Mouse (Mus musculus): ENCODE measurements around the gene Cacna2d1. TPM values are rescaled to one million over a fixed set of nuclear protein-coding genes. Genes with fewer than 3 reads are reported as not detected.

Cacna2d1 gene
- total RNA-seq, 2 experiments from 2014 or later = 141 to 157 TPM

DNA sequence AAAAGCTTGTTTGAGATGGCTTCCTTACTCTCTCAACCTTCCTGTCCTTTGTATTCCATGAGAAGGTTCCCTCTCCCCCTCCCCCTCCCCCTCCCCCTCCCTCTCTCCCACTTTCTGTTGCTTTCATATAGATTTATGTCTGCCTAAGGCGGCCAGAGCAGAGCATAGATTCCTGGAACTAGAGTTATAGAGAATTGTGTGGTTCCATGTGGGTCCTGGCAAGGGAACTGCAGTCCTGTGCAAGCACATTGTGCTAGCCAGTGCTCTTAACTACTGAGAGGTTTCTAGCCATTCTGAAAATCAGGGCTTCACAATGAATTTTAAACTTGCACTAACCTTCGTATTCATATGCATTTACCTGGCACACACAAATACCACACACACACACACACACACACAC lies 202.3 kb downstream of the Cacna2d1 start:
- no peak for DNase-seq (ENCODE audit: low spot score in 2 of 2)

DNA sequence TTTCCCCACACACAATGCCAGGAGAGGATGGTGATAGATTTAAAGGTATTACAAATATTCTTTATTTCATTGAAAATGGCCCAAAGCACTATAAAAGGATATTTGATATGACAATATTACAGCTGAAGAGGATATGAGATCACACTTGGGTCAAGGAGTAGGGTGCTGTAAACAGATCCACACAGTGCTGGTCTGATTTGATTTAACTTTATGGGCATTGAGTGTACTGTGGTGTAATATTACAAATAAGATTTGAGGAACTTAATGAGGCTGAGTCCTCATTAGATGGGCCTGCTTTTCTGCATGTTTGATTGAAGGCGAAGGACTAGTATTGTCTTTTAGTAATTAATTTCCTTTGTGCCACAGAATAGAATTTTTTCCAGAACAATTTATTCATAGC lies 212.1 kb downstream of the Cacna2d1 start:
- no peak for DNase-seq (ENCODE audit: low spot score in 2 of 2)

DNA sequence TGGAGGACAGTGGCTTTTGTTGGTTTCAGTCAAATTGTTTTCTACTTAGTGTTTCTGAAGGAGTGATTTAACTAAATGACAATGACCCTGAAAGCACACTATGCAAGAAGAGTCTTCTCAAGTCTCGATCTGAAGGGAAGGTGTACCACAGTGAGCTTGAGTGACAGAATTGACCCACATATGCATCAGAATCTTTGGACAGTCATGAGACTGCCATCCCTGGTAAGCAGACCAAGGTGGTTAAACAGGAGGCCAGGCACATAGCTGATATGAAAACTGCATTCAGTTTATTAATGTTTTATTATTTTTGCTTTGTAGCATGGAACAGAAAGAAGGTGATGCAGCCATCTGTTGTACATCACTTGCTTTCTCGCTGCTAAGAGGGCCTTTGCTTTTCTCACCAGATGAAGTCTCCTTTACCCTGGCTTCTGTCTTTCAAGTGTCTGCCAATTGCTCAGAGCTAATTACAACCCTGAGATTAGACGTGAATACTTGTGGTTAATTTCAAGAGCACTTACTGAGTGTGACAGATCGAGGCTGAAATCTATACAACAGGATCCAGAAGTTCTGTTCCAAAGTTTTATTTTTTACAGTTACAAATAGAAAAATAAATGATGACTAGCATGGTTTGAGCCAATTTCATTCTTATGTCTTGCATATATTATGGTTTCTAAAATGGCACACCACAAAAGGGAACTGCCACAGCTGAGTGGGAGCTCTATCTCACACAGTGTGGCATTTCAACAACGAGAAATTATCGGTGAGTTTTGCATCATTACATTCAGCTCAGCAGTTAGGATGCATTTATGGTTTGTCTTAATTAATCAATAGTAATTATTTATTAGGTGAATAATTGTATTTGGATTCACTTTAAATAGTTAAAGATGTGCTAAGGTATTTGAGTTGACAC lies 221.1 kb downstream of the Cacna2d1 start:
- DNase-seq (ENCODE audit: low spot score in 2 of 2) = no peak

DNA sequence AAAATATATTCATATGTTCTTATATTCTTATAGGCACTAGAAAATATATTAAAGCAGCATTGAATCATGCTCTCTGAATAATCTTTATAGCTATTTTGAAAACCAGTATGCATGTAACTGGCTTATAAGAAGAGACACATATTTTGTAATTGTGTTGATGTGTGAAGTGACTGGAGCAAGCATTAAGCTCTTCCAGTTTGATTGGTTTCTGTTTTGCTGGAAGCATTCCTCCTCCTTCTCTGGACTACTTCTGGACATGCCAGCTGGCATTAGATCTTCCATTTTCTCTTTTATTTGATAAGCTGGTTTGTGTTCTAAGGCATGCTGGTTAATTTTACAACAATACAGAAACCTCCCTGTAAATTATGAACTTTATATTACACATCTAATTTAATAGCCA lies 228.8 kb downstream of the Cacna2d1 start:
- DNase-seq (ENCODE audit: low spot score in 2 of 2) = no peak

DNA sequence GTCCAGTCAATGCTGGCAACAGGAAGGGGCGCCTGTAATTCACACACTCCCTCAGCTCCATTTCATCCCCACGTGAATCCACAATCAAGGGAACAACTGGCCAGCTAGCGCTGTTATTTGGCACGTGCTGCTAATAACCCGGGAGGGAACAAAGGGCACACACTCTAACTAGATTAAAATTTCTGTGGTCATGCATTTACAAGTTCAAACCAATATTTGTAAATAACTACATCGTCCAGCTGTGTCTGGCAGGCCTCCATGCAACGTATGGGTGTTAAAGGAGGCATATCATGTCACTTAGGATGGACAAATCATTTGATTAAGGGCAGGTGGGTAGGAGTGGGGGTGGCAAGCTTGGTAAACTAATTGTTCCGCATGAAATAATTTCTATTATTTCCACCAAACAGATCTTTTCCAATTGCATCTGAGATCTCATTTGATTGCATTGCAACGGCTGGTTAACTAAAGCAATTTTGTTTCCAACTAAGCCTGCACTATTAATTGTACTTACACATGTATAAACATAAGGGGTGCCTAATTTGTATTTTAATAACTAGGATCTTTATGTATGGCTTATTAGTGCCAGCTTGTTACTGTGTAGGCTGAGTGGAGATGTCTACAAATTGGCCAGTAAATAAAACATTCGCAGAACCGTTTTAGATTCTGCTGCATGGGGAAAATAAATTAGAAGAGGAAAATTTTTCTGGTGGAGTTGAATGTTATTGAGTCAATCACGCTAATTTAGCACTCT lies 231.8 kb downstream of the Cacna2d1 start:
- DNase-seq (ENCODE audit: low spot score in 2 of 2) = no peak

DNA sequence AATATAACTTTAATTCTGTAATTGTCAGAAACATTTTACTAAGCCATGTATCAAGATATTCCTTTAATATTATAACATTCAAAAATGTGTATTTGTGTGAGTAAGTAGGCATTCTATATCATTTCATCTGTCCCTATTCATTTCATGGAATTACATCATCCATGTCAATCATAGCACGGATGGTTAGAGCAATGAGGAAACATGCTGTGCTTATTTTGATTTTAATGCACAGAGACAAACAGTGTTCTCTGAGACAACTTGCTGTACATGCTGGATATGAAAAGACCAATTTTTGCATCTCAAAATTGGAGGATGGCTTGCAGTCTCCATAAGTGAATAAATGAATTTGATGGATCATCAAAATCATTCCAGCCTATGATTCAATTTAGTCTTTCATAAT lies 232.4 kb downstream of the Cacna2d1 start:
- no peak for DNase-seq (ENCODE audit: low spot score in 2 of 2)

DNA sequence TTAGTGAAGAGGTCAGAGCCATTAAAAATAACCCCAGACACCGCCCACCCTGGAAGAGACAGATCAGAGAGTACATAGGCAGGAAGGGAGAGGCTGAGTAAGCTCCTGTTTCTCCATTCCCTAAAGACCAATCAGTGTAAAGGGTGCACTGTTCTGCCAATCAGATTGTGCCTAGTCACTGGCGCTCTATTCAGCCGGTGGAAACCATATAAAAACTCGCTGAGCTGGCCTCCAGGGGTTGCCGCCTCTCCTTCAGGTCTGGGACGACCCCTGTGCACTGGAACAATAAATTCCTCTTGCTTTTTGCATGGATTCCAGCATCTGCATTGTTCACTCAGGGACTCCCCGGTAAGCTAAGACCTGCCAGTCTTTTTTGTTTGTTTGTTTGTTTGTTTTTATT lies 246.6 kb downstream of the Cacna2d1 start:
- DNase-seq (ENCODE audit: low spot score in 2 of 2) = no peak

DNA sequence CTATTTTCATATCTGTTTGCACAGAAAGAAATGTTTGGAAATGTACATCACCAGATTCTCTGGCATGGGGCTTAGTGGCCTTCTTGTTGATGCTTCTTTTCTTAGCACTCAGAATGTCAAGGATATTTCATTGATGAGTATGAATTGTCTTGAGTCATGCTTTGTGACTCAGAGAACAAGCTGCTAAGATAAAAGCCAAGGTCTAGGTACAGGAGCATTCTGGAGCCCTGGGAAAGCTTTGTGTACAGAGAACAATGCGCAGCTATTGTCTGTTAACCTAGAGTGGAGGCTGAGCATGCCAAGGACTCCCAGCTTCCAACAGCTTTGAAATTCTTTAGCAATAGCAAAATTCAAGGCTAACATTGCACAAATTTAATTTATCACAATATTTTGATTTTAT lies 249.6 kb downstream of the Cacna2d1 start:
- peak in 1 of 2 experiments; percentile 29 for DNase-seq (ENCODE audit: low spot score in 2 of 2)

DNA sequence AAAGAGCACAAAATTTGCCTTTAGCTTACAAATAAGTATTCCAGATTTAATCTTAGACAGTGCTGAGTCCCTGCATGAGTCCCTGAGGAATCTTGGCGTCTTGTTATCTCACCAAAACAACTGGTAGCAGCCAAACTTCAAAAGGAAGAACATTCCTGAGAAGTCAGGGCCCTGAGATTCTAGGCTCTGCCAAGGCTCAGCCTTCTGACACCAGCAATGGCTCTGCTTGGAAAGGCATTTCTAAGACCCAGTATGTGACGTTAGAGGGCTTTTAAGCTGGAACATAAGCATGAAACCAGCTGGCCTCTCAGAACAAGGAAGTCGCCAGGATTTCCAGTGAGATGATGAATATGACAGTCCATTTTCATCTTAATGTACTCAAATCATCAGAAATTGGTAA lies 253.4 kb downstream of the Cacna2d1 start:
- no peak for DNase-seq (ENCODE audit: low spot score in 2 of 2)

DNA sequence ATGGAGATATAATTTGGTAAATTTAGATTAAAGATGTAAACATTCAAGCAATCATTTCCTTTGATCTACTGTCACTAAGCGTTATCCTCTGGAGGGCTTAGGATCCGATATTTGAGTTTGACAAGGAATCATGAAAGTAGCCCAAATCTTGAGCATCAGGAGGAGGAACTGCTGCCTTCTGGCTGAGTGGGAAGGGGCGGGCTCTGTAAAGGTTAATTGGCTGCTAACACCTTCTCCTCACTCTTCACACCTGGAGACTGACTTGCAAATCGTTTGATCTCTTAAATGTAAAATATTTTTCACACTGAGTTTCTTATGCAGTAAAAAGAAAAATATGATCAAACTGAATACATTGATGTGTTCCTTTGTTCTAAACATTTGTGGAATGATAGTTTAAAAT lies 255.4 kb downstream of the Cacna2d1 start:
- no peak for DNase-seq (ENCODE audit: low spot score in 2 of 2)

DNA sequence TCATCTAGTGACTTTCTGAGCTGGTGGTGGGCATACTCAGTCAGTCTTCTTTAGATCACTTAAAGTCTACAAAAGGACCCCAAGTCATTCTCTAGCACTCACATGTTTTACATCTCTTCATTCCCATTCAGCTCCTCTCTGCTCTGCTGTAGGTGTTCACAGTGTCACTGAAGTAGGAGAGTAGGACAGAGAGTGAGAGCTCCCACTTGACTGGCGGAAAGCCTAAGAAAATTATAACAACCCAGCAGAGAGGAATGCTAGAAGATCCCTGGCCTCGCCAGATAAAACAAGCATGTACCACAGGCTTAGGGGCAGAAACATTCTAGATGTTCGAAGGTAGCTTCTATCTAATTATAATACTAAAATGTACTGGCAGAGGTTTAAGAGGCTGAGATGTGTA lies 256.7 kb downstream of the Cacna2d1 start:
- no peak for DNase-seq (ENCODE audit: low spot score in 2 of 2)

DNA sequence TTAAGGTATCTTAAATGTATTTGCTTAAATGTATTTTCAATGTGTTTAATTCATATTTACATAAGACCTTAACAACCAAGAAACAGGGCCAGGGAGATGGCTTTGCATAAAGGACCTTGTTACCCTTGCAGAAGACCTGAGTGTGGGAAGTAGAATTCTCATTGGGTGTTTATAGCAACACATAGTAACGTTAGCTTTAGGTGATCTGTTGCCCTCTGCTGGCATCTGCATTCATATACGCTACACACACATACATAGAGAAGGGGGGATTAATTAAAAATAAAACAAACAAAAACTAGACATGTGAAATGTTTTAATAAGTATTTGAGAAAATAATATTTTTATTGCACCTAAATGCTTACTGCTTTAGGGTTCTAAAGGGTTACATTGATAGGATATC lies 265.3 kb downstream of the Cacna2d1 start:
- DNase-seq (ENCODE audit: low spot score in 2 of 2) = no peak

DNA sequence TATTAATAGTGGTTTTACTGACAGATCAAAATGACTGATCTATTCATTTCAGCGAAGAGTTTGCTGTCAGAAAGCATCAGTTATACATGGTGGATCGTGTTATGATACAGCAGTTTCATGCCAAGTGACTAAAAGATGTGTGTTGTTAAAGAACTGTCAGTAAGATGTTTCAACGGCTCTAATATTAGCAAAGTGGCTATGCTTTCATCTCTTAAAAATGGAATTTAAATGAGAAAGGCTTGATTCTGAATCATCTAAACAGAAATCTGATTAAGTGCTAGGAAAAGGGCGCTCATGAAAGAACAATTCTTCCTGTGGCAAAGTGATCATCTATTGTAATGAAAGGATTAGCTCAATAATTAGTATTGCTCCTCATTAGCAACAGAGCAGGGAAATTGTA lies 287.5 kb downstream of the Cacna2d1 start:
- no peak for DNase-seq (ENCODE audit: low spot score in 2 of 2)

DNA sequence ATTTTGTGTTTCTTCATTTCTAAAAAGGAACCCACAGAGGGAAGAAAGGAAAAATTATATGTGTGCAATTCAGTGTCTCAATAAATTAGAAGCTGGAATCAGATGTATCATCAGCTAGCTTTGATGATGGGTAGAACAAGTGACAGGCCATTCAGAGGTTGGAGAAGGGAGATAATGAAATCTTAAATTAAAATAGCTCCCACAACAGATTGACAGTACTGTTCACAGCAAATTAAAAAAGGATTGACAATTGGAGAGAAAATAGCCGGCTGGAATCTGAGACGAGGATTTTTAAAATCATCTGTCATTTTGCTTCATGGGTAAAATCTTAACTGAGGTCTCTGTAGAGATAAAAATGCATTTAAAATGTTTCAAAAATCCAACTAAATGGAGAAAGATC lies 290.9 kb downstream of the Cacna2d1 start:
- peak in 1 of 2 experiments; percentile 30 for DNase-seq (ENCODE audit: low spot score in 2 of 2)

DNA sequence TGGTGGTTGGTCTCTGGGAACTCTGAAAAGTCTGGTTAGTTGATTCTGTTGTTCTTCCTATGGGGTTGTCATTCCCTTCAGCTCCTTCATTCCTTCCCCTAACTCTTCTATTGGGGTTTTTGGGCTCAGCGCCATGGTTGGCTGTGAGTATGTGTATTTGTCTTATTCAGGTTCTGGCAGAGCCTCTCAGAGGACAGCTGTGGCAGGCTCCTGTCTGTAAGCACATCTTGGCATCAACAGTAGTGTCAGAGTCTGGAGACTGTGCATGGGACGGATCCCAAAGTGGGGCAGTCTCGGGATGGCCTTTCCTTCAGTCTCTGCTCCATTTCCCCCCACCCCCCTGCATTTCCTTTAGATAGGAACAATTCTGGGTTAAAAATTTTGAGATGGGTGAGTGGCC lies 294.9 kb downstream of the Cacna2d1 start:
- DNase-seq (ENCODE audit: low spot score in 2 of 2) = no peak

DNA sequence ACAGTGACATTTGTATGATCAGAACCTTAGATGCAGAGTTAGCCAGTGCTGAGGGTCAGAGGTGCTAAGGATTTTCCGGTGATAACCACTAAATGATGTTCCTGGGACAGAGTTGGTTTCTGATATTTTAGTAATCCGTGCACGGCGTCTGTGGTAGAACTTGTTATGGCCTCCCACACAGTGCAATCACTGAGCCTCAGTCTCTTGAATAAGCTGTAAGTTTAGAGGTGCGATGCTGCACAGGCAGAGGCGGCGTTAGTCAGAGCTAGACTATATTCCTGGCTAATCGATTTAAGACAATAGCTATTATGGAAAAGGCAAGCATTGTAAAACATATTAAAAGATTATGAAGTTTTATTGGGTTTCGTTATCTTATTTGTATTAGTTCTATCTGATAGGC lies 297.0 kb downstream of the Cacna2d1 start:
- DNase-seq (ENCODE audit: low spot score in 2 of 2) = peak in 1 of 2 experiments; percentile 24

DNA sequence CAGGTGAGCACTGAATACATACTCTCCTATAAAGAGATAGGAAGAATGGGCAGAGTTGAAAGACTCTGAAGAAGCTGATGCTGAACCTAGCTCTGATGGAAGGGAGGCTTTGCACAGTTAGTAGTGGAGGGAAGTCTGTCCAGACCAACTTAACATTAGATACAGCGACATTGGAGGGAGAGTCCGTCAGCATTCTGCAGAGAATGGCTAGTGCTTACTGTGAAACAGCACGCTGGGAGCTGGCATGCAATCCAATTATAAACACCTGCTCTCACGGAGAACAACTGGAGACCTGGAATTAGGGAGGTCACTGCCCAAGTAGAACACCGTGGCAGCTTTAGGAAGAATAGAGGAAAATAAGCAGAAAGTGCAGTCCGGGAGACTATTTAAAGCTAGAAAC lies 300.4 kb downstream of the Cacna2d1 start:
- no peak for DNase-seq (ENCODE audit: low spot score in 2 of 2)

DNA sequence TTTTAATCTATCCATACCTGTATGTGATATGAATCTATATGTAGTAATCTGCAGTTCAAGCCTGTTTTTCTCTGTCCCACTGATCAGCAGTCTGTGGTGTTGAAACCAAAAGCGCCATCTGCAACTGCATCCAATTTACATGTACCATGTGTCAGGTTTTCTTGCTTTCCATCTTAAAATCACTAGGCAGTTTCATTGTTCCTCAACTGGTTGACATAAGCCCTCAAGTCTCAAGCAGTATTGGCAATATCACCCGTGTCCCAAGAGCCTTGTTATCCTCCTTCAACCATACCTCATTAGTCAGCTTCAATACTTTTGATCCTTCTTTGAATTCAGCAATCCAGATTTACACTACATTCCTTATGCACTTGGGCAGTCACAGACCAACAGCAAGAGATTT lies 301.4 kb downstream of the Cacna2d1 start:
- DNase-seq (ENCODE audit: low spot score in 2 of 2) = no peak

DNA sequence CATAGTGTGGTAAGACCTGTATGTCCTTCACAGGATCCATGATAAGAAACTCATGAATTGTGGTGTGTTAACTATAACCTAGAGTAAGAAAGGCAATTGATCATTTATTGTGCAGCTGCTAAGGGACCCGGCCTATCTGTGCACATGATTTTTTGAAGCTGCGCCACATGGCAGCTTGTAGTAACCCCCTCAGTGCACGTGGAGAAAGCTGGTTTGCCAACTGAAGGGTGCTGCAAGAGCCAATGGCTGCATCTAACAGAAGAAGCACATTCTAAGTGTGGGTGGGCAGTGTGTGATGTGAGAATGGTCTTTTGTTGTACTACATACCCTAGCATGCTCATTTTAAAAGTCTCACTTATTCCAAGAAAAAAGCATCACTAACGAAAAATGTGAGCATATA lies 302.1 kb downstream of the Cacna2d1 start:
- peak in 1 of 2 experiments; percentile 31 for DNase-seq (ENCODE audit: low spot score in 2 of 2)

DNA sequence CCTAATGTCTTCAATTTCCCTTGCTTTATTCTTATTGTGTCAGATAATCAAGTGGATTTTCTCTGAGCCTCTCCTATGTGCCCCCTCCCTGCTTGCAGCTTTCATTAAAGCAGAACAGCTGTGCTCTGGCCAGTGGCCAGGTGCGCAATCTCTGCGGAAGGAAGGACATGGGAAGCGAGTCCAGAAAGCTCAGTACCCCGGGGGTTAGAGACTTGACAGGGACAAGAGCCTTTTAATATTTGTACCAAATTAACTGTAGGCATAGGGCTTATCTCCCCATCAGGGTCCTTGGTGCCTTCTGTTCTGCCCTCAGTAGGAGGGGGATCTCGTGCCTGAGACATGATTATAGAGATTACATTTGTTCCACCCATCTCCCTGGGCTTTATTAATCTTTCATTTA lies 303.5 kb downstream of the Cacna2d1 start:
- DNase-seq (ENCODE audit: low spot score in 2 of 2) = no peak

DNA sequence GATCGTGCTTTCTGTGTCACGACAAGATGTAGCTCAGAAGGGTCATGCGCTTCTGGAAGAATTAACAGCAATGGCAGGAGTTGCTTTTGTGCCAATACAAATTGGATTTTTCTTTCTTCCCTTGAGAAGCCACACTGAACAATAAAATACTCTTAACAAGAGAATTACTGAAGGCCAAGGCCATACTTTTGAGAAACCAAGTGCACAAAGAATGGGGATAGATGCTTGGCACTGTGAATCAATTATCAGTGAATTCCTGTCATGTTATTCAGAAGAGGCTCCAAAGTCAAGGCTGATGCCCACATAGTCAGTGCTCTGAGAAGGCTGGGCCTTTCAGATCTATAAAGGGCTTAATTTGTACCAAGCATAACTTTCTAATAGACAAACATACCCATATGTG lies 305.8 kb downstream of the Cacna2d1 start:
- no peak for DNase-seq (ENCODE audit: low spot score in 2 of 2)

DNA sequence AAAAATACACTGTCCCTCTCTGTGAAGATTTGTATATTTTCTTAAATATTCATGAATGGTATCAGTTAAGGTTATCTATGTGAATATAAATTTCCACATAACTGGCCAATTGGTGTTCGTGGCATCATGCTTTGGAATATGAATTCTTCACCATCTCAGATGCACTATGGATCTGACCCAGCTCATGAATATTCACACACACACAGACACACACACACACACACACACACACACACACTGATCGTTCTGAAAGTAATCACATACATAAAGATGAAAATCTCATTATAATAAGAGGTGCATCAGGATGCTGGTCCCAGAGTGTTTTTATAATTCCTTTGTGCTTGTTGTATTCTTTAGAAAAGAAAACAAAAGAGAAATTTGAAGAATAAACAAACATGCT lies 309.1 kb downstream of the Cacna2d1 start:
- DNase-seq (ENCODE audit: low spot score in 2 of 2) = no peak

Measured in layer of hippocampus, adult 18-20 months (tissue).